Mouse (Mus musculus): ENCODE results near the gene Ttll4. TPM values are rescaled to one million over a fixed set of nuclear protein-coding genes. Genes with fewer than 3 reads are reported as not detected.

Ttll4 gene
- polyA plus RNA-seq, 1 experiment: 5.1 TPM

- Histone ChIP-seq H3K4me3 (no peak overlapping the region), H3K27me3 (ENCODE audit: control insufficient read depth, insufficient read depth, insufficient read length) (no peaks in the 10 kb centered on the region), H3ac (ENCODE audit: control insufficient read depth, insufficient read length) (no peak overlapping the region), H3K36me3 (ENCODE audit: control insufficient read depth, insufficient read depth) (peaks cover 58% of the 10 kb centered on the region), H3K79me2 (ENCODE audit: control insufficient read depth, insufficient read depth) (no peaks in the 10 kb centered on the region), H3K4me2 (ENCODE audit: low read depth) (no peak overlapping the region)
- no peak for TF ChIP-seq USF1 (IDR thresholded peaks at IDR 0.05; ENCODE audit: low read depth)
- TF ChIP-seq TCF12 (IDR thresholded peaks at IDR 0.05; ENCODE audit: insufficient read depth, poor library complexity, severe bottlenecking): no peak
- TF ChIP-seq SRF (IDR thresholded peaks at IDR 0.05; ENCODE audit: control insufficient read depth, insufficient read length, low read depth): no peak
- TF ChIP-seq CEBPB (IDR thresholded peaks at IDR 0.05; ENCODE audit: insufficient read depth, poor library complexity, severe bottlenecking): no peak
- no peak for TF ChIP-seq POLR2A (IDR thresholded peaks at IDR 0.05; ENCODE audit: insufficient read length, low read depth)
- TF ChIP-seq MAX (IDR thresholded peaks at IDR 0.05; ENCODE audit: low read depth): no peak
- TF ChIP-seq E2F4 (IDR thresholded peaks at IDR 0.05; ENCODE audit: insufficient read depth): no peak
- TF ChIP-seq REST (IDR thresholded peaks at IDR 0.05; ENCODE audit: insufficient read depth, insufficient read length): no peak
- TF ChIP-seq MYOD1 (IDR thresholded peaks at IDR 0.05; ENCODE audit: control insufficient read depth in 1 of 3, insufficient read length in 2 of 3, low read depth in 2 of 3): no peak
- TF ChIP-seq MYOG (IDR thresholded peaks at IDR 0.05; ENCODE audit: control insufficient read depth in 1 of 3, insufficient read depth in 1 of 3, insufficient read length in 2 of 3, low read depth in 2 of 3): no peak
- no peak for TF ChIP-seq TCF3 (IDR thresholded peaks at IDR 0.05; ENCODE audit: insufficient read length, low read depth)
- TF ChIP-seq POLR2AphosphoS2 (IDR thresholded peaks at IDR 0.05; ENCODE audit: insufficient read length, low read depth): no peak
Measured at GRCm38 (mm10) chr1:74687131-74687530, 25.6 kb downstream of the Ttll4 start.

GRCm38 (mm10) chr1:74693891-74694583, 32.5 kb downstream of the Ttll4 start:
- Histone ChIP-seq H3K4me3 (no peak overlapping the region), H3K79me2 (ENCODE audit: control insufficient read depth, insufficient read depth) (no peaks in the 10 kb centered on the region), H3K27me3 (ENCODE audit: control insufficient read depth, insufficient read depth, insufficient read length) (no peaks in the 10 kb centered on the region), H3K4me2 (ENCODE audit: low read depth) (no peak overlapping the region), H3ac (ENCODE audit: control insufficient read depth, insufficient read length) (no peak overlapping the region), H3K36me3 (ENCODE audit: control insufficient read depth, insufficient read depth) (peaks cover 23% of the 10 kb centered on the region)
- no peak for TF ChIP-seq MAX (IDR thresholded peaks at IDR 0.05; ENCODE audit: low read depth)
- no peak for TF ChIP-seq MYOD1 (IDR thresholded peaks at IDR 0.05; ENCODE audit: control insufficient read depth in 1 of 3, insufficient read length in 2 of 3, low read depth in 2 of 3)
- no peak for TF ChIP-seq USF1 (IDR thresholded peaks at IDR 0.05; ENCODE audit: low read depth)
- no peak for TF ChIP-seq POLR2A (IDR thresholded peaks at IDR 0.05; ENCODE audit: insufficient read length, low read depth)
- no peak for TF ChIP-seq POLR2AphosphoS2 (IDR thresholded peaks at IDR 0.05; ENCODE audit: insufficient read length, low read depth)

GRCm38 (mm10) chr1:74695836-74696235, 34.3 kb downstream of the Ttll4 start:
- TF ChIP-seq USF1 (IDR thresholded peaks at IDR 0.05; ENCODE audit: low read depth) (no peak), MAX (IDR thresholded peaks at IDR 0.05; ENCODE audit: low read depth) (no peak), POLR2A (IDR thresholded peaks at IDR 0.05; ENCODE audit: insufficient read length, low read depth) (no peak), MYOD1 (IDR thresholded peaks at IDR 0.05; ENCODE audit: control insufficient read depth in 1 of 3, insufficient read length in 2 of 3, low read depth in 2 of 3) (no peak), E2F4 (IDR thresholded peaks at IDR 0.05; ENCODE audit: insufficient read depth) (no peak), TCF12 (IDR thresholded peaks at IDR 0.05; ENCODE audit: insufficient read depth, poor library complexity, severe bottlenecking) (no peak), POLR2AphosphoS2 (IDR thresholded peaks at IDR 0.05; ENCODE audit: insufficient read length, low read depth) (no peak), MYOG (IDR thresholded peaks at IDR 0.05; ENCODE audit: control insufficient read depth in 1 of 3, insufficient read depth in 1 of 3, insufficient read length in 2 of 3, low read depth in 2 of 3) (no peak), SRF (IDR thresholded peaks at IDR 0.05; ENCODE audit: control insufficient read depth, insufficient read length, low read depth) (no peak), TCF3 (IDR thresholded peaks at IDR 0.05; ENCODE audit: insufficient read length, low read depth) (no peak), REST (IDR thresholded peaks at IDR 0.05; ENCODE audit: insufficient read depth, insufficient read length) (no peak)
- Histone ChIP-seq H3K4me3 (no peak overlapping the region), H3K4me2 (ENCODE audit: low read depth) (no peak overlapping the region), H3K27me3 (ENCODE audit: control insufficient read depth, insufficient read depth, insufficient read length) (no peaks in the 10 kb centered on the region), H3K36me3 (ENCODE audit: control insufficient read depth, insufficient read depth) (peaks cover 22% of the 10 kb centered on the region), H3ac (ENCODE audit: control insufficient read depth, insufficient read length) (no peak overlapping the region), H3K79me2 (ENCODE audit: control insufficient read depth, insufficient read depth) (no peaks in the 10 kb centered on the region)

- H3ac ChIP-seq (ENCODE audit: control insufficient read depth, insufficient read length): no peak overlapping the region
- H3K4me3 ChIP-seq: no peak overlapping the region
- TF ChIP-seq TCF12 (IDR thresholded peaks at IDR 0.05; ENCODE audit: insufficient read depth, poor library complexity, severe bottlenecking) (no peak), MYOG (IDR thresholded peaks at IDR 0.05; ENCODE audit: control insufficient read depth in 1 of 3, insufficient read depth in 1 of 3, insufficient read length in 2 of 3, low read depth in 2 of 3) (no peak), MYOD1 (IDR thresholded peaks at IDR 0.05; ENCODE audit: control insufficient read depth in 1 of 3, insufficient read length in 2 of 3, low read depth in 2 of 3) (no peak), TCF3 (IDR thresholded peaks at IDR 0.05; ENCODE audit: insufficient read length, low read depth) (no peak), USF1 (IDR thresholded peaks at IDR 0.05; ENCODE audit: low read depth) (no peak), POLR2AphosphoS2 (IDR thresholded peaks at IDR 0.05; ENCODE audit: insufficient read length, low read depth) (no peak), MAX (IDR thresholded peaks at IDR 0.05; ENCODE audit: low read depth) (no peak), REST (IDR thresholded peaks at IDR 0.05; ENCODE audit: insufficient read depth, insufficient read length) (no peak), E2F4 (IDR thresholded peaks at IDR 0.05; ENCODE audit: insufficient read depth) (no peak), SRF (IDR thresholded peaks at IDR 0.05; ENCODE audit: control insufficient read depth, insufficient read length, low read depth) (no peak), CEBPB (IDR thresholded peaks at IDR 0.05; ENCODE audit: insufficient read depth, poor library complexity, severe bottlenecking) (no peak), POLR2A (IDR thresholded peaks at IDR 0.05; ENCODE audit: insufficient read length, low read depth) (no peak)
- no peak overlapping the region for H3K4me2 ChIP-seq (ENCODE audit: low read depth)
- H3K36me3 ChIP-seq (ENCODE audit: control insufficient read depth, insufficient read depth): peaks cover 24% of the 10 kb centered on the region
- H3K27me3 ChIP-seq (ENCODE audit: control insufficient read depth, insufficient read depth, insufficient read length): no peaks in the 10 kb centered on the region
- no peaks in the 10 kb centered on the region for H3K79me2 ChIP-seq (ENCODE audit: control insufficient read depth, insufficient read depth)
Measured at GRCm38 (mm10) chr1:74697416-74697815, 35.9 kb downstream of the Ttll4 start.
